Mouse (Mus musculus) adrenal gland, postnatal 14 days (tissue): ENCODE measurements around the gene Pnma5. TPM values are rescaled to one million over a fixed set of nuclear protein-coding genes. Genes with fewer than 3 reads are reported as not detected.
"Not testable (repeated sequence)": the region's sequence is repeated elsewhere in the genome, so short reads cannot be mapped to it uniquely, and the experiment has no call there.

ENCODE experiments used
- DNase-seq: peaks from one replicate; pipeline ENCODE4 v3.0.0; 2021; ENCODE audit warnings: mixed read lengths
- long read RNA-seq, 2 experiments: library from polyadenylated mRNA; stranded (forward); transcript quantifications; one replicate each; pipeline ENCODE4 v2.0.0; 2021
- total RNA-seq: library from RNA; stranded (reverse); gene quantifications from 2 replicates; pipeline ENCODE4 v1.2.3, GENCODE M21; 2021

Gene Pnma5
- total RNA-seq, result 0.15 and 0.38 TPM in 2 replicates
- long read RNA-seq, experiment 1, result 0 reads
- long read RNA-seq, experiment 2, result 0 reads

GRCm38 (mm10) chrX:73037003-73037402 lies at the start of gene Pnma5:
Gene Pnma5 (minus strand): TSS chrX:73037103.
- DNase-seq, result no peak

DNA sequence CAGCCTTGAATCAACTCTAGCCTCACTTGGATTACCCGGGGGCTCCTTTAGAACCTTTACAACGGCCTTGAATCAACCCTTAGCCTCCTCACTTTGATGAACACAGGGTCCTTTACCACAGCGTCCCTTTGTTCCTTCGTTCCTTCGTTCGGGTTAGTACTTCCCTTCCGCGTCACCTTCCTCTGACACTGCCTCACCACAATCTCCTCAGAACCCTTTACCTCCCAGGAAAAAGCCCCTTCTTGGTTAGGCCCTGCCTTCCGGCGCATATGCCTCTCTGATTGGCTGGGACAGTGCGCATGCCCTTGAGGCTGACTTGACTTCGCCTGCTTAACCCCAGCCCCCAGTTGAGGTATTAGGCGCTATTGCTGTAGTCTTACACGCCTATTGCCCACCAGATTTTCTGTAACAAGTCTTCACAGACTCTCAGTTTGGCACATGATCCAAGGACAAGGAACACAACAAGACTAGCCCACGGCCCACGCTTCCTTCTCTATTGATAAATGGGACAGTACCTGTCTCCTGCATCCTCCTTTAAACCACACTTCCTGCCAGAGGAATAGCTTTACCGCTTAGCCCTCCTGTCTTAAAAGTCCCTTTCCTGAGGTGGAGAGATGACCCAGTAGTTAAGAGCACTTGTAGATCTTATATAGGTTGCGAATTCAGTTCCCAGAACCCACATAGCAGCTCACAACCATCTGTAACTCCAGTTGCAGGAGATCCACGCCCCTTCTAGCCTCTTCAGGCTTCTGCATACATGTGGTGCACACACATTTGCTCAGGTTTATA lies 45.6 kb upstream of the Pnma5 start, which contains the start of gene Xlr4a:
Xlr4a (minus strand) TSS at position 212 of the 789 bp plus-strand sequence.
- DNase-seq, result not testable (repeated sequence)

DNA sequence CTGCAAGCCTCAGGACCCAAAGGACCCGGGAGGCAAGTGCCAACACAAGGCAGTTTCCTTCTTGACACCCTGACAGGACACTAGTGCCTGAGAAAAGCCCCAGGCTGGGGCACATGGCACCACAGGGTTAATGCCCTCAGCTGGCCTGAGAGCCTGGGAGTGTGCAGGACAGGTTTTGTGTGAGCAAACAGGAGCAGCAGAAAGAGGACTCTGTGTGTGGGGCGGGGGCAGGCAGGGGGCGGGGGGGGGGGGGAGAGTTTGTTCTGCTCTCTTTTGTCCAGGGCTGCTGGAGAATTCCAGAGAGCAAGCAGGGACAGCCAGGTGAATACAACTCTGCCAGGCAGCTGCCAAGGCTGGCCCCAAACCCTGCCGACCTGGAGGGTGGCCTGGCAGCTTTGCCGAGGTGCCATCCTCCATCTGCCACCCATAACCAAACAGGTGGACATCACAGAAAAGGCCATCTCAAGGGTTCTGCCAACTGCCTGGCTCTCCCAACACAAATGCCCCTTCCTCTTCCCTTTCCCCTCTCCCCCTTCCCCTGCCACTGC lies 29.9 kb upstream of the Pnma5 start:
- DNase-seq, result not testable (repeated sequence)

DNA sequence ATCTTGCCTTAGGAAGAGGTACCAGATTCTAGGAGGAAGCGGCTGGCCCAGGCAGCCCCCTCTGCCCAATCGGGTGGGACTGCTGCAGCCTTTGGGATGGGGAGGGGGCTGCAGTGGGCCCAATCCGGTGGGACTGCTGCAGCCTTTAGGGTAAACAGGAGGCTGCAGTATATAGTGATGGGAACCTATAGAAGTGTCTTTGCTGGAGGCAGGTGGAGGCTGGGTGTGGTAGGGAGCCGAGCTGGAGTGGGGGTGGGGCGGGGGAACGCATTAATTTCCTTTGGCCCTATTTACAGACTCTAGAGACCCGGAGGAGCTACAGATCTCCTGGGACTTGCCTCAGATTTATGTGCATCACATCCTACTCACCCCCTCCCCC lies 27.5 kb upstream of the Pnma5 start, which contains the start of gene Pnma3:
Pnma3 (plus strand) TSS at position 373 of the 379 bp plus-strand sequence.
- no peak for DNase-seq

DNA sequence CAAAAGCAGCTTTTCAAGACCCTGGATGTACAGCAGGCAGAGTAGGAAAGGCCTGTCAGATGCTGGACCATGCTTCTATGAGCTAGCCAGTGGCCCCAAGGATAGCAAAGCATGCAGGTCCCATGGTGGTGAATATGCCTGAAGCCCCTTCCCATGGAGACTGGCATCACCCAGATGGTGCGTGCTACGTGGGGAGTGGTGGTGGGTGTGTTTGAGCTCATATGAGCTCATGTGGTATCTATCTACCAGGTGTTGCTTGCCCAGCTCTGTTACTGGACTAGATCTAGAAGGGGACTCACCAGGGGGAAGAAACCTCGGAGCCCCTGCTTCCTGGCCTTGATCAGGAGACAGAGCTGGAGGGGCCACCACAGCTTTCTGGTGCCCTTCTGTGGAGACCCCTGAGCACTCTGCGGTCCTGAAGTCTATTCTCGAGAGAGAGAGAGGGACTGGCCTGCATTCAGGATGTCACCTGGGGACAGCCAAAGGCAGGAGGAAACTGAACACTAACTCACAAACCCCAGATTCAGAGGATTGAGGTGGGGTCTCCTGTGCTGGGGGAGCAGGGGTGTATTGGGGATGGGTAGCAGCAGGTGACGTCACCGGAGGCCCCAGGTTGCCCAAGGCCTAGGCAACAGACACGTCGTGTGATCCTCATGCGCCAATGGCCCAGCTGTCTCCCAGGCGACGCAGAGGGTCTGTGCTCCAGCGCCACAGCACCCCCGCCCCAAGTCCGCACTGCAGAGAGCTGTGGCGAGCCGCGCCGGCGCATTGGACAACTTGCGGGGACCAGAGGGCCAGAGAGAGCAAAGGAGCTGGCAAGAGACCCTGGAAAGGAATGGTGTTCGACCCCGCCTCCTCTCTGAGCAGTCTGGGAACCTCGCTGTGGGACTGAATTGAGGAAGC lies 26.9 kb upstream of the Pnma5 start:
- peak; percentile 7 for DNase-seq

GRCm38 (mm10) chrX:73062323-73062722 lies 25.4 kb upstream of the Pnma5 start:
- no peak for DNase-seq

GRCm38 (mm10) chrX:73061528-73061927 lies 24.6 kb upstream of the Pnma5 start:
- DNase-seq, result no peak

DNA sequence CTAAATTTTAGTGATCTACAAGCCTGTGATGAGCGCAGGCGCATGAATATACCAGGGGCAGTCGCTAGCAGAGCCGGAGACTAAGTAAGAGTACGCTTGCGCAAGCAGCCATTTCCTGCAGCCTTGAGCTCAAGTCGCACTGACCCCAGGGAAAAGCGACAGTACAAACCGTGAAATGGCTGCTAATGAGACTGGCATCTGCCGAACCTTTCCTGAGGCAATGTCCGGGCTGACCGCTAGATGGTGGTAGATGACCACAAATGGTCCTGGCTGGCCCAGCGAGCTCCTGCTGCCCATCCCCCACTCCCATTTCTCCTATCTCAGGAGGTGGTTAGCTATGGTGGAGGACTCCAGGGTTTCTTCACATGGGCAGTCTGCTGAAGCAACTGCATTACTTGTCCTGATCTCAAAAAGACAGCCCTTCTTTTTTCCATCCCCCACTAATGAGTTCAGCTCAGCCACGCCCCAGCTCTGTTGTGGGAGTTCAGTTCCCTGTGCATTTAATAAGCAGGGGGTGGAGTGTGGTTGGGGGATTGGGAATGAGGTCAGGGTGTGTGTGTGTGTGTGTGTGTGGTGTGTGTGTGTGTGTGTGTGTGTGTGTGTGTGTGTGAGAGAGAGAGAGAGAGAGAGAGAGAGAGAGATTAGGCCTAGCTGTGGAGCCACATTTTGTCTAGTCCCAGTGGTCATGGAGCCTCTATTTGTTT lies 17.1 kb upstream of the Pnma5 start:
- DNase-seq, result peak; percentile 94

DNA sequence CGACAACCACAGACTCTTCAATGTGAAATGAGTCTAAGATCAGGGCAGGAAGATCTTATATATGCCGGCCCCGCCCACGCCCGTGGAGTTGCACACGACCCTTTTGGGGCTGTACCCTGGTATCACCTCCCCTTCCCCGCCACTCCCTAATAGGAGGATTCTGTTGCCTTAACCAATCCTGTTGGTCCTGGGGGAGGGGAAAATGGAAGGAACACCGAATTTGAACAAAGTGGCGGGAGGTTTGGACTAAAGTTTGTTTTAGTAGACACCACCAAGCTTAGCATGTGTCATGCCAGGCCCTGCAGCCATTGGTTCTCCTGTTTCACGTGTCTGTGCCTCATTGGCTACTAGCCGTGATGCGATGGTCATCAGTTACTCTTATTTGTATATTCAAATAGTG lies 2.8 kb upstream of the Pnma5 start:
- DNase-seq, result no peak

DNA sequence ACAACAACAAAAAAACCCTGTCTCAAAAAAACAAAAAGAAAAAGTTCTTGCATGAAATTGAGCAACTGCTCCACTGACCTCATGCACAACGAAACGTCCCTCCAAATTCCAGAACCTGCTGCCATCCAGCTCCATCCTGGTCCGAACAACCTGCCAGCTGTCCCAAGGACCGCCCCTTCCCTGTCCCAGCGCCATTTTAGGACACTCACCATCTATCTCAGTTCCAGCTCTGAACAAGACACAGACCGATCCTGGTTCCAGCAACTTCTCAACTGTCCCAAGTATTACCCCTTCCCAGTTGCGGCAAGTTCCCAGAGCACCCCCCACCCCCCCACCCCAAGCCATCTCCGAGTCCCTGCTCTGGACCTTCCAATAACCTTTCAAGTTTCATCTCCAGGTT lies 1.9 kb upstream of the Pnma5 start:
- no peak for DNase-seq

DNA sequence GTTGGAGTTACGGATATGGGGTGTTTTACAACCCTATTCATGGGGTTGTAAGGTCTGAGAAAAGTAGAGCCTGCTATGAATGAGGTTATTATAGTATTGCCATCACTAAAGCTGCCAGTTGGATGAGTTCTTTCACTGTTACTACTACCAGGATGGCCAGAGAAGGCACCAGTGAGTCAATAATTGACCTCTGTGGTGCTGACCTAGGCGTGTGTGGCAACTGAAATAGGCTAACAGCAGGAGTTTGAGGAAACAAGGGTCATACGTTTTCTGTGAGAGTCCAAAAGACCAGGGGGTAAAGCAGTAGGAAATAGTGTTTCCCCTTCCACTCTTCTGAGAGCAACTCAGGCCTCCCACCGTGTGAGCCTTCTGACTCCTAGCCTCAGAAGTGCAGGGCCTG lies 24.1 kb downstream of the Pnma5 start:
- DNase-seq, result no peak

GRCm38 (mm10) chrX:73007597-73008479 lies 29.1 kb downstream of the Pnma5 start:
- DNase-seq, result peak; percentile 93

- DNase-seq, result no peak
These were observed 31.2 kb downstream of the Pnma5 start for GRCm38 (mm10) chrX:73005678-73006077.

DNA sequence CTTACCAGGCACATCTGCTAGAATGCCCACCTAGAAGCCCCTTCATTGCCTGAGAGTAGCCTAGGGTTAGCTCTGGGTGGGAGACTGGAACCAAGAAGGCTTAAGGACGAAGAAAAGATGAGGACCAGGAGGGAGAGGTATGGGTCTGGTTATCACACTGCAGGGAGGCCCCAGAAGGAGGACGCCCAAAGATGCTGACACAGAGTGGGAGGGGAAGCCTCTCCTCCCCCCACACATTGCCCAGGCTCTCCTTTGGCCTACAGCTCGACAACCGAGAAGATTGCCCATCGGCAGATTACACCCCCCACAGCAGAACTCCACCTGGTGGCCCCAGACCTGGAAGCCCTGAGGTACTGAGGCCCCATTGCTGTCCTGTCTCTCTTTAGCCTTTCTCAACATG lies 33.8 kb downstream of the Pnma5 start:
- DNase-seq, result no peak

- no peak for DNase-seq
These were observed 41.4 kb downstream of the Pnma5 start for GRCm38 (mm10) chrX:72995542-72995941.

DNA sequence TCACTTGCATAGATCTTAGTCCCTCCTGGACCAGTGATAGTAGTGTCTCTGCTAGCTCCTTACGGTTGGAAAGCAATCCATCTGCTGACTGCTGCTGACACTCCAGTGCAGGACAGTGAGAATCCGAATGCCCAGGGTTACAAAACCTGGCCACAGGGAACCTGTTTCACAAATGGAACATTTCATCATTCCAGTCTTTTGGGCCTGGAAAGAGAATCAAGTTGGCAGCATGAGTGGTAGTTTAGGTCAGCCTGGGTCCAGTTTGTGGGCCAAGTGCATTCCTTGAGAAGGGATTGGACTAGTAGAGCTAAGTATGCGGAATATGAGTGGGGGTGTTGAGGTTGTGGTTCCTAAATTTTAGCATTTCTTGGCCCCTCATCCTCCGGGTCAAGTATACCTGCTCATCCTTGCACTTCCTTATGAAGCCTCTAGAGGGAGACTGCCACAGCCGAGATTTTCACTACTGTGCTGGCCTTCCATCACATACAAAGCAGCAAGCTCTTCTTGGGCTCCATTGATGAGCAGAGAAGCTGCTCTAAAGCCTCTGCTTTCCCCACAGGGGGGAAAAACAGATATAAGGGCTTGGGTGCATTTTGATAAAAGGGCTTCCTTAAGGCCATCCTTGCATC lies 44.5 kb downstream of the Pnma5 start:
- DNase-seq, result peak; percentile 32

DNA sequence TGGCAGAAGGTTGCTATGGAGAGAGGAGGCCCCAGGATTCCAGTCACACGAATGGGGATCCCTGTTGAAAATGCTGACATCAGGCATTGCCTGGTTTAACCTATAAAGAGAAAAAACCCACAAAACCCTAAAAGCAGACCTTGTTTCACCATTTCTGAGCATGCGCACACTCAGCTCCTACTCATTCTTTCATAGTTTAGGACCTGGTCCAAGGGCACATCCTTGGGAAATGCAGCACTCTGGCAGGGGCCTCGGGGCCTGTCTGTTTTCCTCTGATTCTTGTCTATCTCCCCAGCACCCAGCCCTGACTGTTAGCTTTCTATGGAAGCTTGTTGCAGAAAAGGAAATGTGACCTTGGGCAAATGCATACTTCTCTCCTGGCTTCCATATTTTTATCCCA lies 46.3 kb downstream of the Pnma5 start:
- peak; percentile 37 for DNase-seq

DNA sequence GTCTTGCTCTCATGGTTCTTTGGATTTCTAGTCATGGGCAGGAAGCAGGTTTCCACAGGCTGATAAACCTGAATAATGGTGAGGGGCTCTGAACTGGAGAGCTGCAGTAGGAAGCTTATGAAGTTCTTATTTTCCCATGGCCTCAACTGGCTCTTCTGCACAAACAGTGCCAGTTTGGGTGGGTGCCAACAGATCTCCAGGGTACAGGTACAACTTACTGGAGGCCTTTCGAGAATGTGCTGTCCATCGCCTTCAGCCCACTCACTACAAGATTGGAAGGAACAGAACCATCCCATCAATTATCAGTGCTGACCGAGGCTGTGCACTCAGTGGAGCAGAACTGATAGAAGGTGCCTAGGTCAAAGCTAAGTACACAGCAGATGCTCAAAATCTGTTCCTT lies 48.5 kb downstream of the Pnma5 start:
- no peak for DNase-seq

DNA sequence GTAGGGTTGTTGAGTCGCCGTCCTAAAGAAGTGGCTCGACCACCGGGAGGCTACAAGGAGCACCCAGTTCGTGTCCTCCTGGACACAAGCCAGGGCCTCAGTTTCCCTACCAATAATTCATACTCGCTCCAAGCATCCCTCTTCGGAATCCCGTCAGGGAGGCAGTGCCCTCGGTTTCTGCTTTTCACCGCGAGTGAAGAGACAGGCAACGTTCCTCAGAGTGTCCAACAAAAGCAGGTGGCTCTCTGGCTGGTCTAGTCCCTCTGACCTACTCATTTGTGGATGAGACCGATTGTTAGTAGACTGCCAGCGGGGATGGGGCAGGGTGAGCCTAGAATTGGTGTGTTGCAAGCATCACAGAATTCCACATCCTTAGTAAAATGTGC lies 49.4 kb downstream of the Pnma5 start:
- no peak for DNase-seq

DNA sequence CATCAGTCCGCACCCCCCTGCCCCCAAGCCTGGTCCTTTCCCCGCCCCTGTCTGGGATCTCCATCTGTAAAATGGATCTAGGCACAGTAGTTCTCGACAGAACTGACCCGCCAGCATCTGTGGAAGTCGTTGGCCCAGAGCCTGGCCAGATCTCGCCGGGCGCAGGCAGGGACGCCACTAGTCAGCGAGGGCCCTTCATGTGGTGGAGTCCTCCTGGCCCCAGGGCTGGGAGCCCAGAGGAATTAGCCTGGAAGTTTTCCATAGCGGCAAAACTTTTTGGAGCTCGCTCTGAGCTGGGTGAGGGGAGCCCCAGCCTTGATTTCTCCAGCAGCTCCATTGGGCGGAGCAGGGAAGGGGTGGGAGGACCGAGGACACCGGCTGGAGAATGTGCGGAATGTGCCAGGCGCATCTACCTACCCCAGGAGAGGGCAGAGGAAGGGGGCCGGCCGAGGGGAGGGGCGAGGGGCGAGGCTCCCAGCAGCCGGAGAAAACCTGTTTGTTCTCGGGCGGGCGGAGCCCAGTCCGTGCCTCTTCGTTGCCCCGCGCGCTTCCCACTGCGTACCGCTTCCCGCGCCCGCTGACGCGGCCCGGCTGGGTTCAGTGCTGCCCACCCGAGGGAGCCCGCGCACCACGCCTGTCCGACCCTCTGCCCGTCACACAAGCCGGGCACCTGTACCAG lies 49.9 kb downstream of the Pnma5 start, which contains the start of gene Zfp185:
Zfp185 (plus strand) TSS at position 499 of the 679 bp plus-strand sequence.
- peak; percentile 62 for DNase-seq
